In genomic region chr8:120375170-120375569, GRCm38 (mm10) we compare ENCODE assay signal across 9 mouse cellular contexts.
DNase-seq lines count a peak whose midpoint lies in the region; ATAC-seq lines count a peak whose summit lies in the region.
"Had no signal": no experiment of that assay in that cellular context is flagged by ENCODE, and none has a peak within 500 bp of the region (broad histone marks: within the 10 kb centered on the region; RNA-seq: fewer than 3 reads in every experiment).

No protein-coding gene starts in this region.

- peak; percentile 58 for ATAC-seq in midbrain, embryonic 11.5 days (ENCODE audit: low FRiP score)
- no peak for ATAC-seq in midbrain, embryonic 15.5 days (replicated peaks)
- ATAC-seq in embryonic facial prominence, embryonic 11.5 days (replicated peaks; ENCODE audit: insufficient number of reproducible peaks, low FRiP score, low TSS enrichment, low read depth), result no peak
- ATAC-seq in neural tube, embryonic 13.5 days (ENCODE audit: low read depth), result no peak; the same call in 1 of the 2 replicates
- ATAC-seq in megakaryocyte-erythroid progenitor cell, adult 5-6 weeks (replicated peaks; ENCODE audit: low FRiP score, low TSS enrichment, poor library complexity, severe bottlenecking), result no peak

- no peak overlapping the region for H3K4me2 ChIP-seq in midbrain, embryonic 11.5 days
- H3K4me2 ChIP-seq in midbrain, embryonic 15.5 days, result no peak overlapping the region
- H3K4me2 ChIP-seq in embryonic facial prominence, embryonic 11.5 days (ENCODE audit: low read depth, low read length), result no peak overlapping the region
- H3K4me2 ChIP-seq in neural tube, embryonic 13.5 days, result no peak overlapping the region

- 43% methylated on average over 5 of the region's 5 CpGs for WGBS in midbrain, embryonic 11.5 days
- WGBS in midbrain, embryonic 15.5 days, result 48% methylated on average over 5 of the region's 5 CpGs
- 39% methylated on average over 5 of the region's 5 CpGs for WGBS in embryonic facial prominence, embryonic 11.5 days
- 29% methylated on average over 5 of the region's 5 CpGs for WGBS in neural tube, embryonic 13.5 days

- H3K27ac ChIP-seq in midbrain, embryonic 11.5 days (ENCODE audit: low read depth, low read length), result no peak overlapping the region
- H3K27ac ChIP-seq in midbrain, embryonic 15.5 days, result no peak overlapping the region
- H3K27ac ChIP-seq in embryonic facial prominence, embryonic 11.5 days (replicated peaks; ENCODE audit: low read depth, low read length), result no peak overlapping the region
- H3K27ac ChIP-seq in neural tube, embryonic 13.5 days (replicated peaks), result peak overlapping the region; percentile 87

- peaks cover 49% of the 10 kb centered on the region for H3K4me1 ChIP-seq in midbrain, embryonic 11.5 days (ENCODE audit: control insufficient read depth, insufficient read depth, low read length)
- peaks cover 44% of the 10 kb centered on the region for H3K4me1 ChIP-seq in midbrain, embryonic 15.5 days
- peaks cover 7% of the 10 kb centered on the region for H3K4me1 ChIP-seq in embryonic facial prominence, embryonic 11.5 days (ENCODE audit: control insufficient read depth, insufficient read depth, low read length)
- peaks cover 96% of the 10 kb centered on the region for H3K4me1 ChIP-seq in neural tube, embryonic 13.5 days (replicated peaks)

- H3K27me3 ChIP-seq in midbrain, embryonic 11.5 days (ENCODE audit: control insufficient read depth, insufficient read depth, low read length), result no peaks in the 10 kb centered on the region
- H3K27me3 ChIP-seq in midbrain, embryonic 15.5 days (replicated peaks), result no peaks in the 10 kb centered on the region
- H3K27me3 ChIP-seq in embryonic facial prominence, embryonic 11.5 days (ENCODE audit: control insufficient read depth, insufficient read depth, low read length), result no peaks in the 10 kb centered on the region
- no peaks in the 10 kb centered on the region for H3K27me3 ChIP-seq in neural tube, embryonic 13.5 days

- H3K4me3 ChIP-seq in midbrain, embryonic 11.5 days (ENCODE audit: low read depth, low read length), result no peak overlapping the region
- H3K4me3 ChIP-seq in midbrain, embryonic 15.5 days, result no peak overlapping the region
- no peak overlapping the region for H3K4me3 ChIP-seq in embryonic facial prominence, embryonic 11.5 days (ENCODE audit: low read depth, low read length)
- H3K4me3 ChIP-seq in neural tube, embryonic 13.5 days, result no peak overlapping the region
- H3K4me3 ChIP-seq: erythroblast, embryonic 14.5 days had no signal

- no peak overlapping the region for H3K9ac ChIP-seq in midbrain, embryonic 11.5 days (ENCODE audit: low read length)
- H3K9ac ChIP-seq in midbrain, embryonic 15.5 days, result no peak overlapping the region
- no peak overlapping the region for H3K9ac ChIP-seq in embryonic facial prominence, embryonic 11.5 days (replicated peaks; ENCODE audit: low read length)
- no peak overlapping the region for H3K9ac ChIP-seq in neural tube, embryonic 13.5 days

- DNase-seq in midbrain, embryonic 11.5 days (ENCODE audit: low spot score, missing footprints), result no peak
- DNase-seq in embryonic facial prominence, embryonic 11.5 days (ENCODE audit: low spot score), result peak; percentile 49
- DNase-seq in kidney, postnatal 10 days, result peak; percentile 65
- DNase-seq in right cerebral cortex, adult 18-20 months, result no peak
- DNase-seq in cerebellum, postnatal 4 days (ENCODE audit: low spot score in 2 of 2), result no peak

- no peaks in the 10 kb centered on the region for H3K9me3 ChIP-seq in midbrain, embryonic 11.5 days (ENCODE audit: control insufficient read depth, low read length)
- no peaks in the 10 kb centered on the region for H3K9me3 ChIP-seq in midbrain, embryonic 15.5 days
- H3K9me3 ChIP-seq in embryonic facial prominence, embryonic 11.5 days (replicated peaks; ENCODE audit: control insufficient read depth, low read length), result no peaks in the 10 kb centered on the region
- no peaks in the 10 kb centered on the region for H3K9me3 ChIP-seq in neural tube, embryonic 13.5 days

- H3K36me3 ChIP-seq in midbrain, embryonic 11.5 days (ENCODE audit: control insufficient read depth, insufficient read depth, low read length), result no peaks in the 10 kb centered on the region
- H3K36me3 ChIP-seq in midbrain, embryonic 15.5 days (replicated peaks), result no peaks in the 10 kb centered on the region
- H3K36me3 ChIP-seq in embryonic facial prominence, embryonic 11.5 days (replicated peaks; ENCODE audit: control insufficient read depth, insufficient read depth, low read depth, low read length), result no peaks in the 10 kb centered on the region
- H3K36me3 ChIP-seq in neural tube, embryonic 13.5 days, result no peaks in the 10 kb centered on the region

Comparison
In these comparisons a context has a peak if more than half of its experiments do, and no peak if none do; other contexts are left out.
1. DNase-seq: peak in embryonic facial prominence, embryonic 11.5 days (single experiment) and kidney, postnatal 10 days (single experiment); none in midbrain, embryonic 11.5 days (single experiment), right cerebral cortex, adult 18-20 months (single experiment) and cerebellum, postnatal 4 days (0 of 2).